Mouse (Mus musculus): ENCODE measurements around the gene Pip4k2c.
"Not testable (repeated sequence)": the region's sequence is repeated elsewhere in the genome, so short reads cannot be mapped to it uniquely, and the experiment has no call there.

Gene Pip4k2c

DNA sequence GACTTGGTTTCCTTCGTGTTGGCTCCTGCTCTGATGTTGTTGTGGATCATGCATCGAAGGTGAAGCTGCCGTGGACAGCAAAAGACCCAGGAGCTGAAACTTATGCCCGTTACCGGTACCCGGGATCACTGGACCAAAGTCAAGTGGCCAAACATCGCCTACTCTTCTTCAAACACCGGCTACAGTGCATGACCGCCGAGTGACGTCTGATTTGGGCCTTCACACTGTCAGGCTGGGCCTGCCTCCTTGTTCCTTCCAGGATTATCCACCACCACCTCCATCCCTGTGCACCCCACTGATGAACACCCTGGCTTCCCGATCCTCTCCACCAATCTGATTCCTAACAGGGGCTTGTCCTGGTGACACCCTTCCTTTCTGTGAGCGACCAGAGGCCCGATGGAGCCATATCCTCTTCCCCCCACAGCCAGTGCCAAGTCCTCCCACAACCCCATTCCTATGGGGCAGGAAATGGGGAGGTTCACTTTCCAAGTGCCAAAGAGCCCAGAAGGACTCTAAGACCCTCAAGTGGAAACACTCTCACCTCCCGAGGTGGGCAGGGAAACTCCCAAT, 39.7 kb downstream of the Pip4k2c start:
- no peak for DNase-seq (ENCODE audit: extremely low read depth, low read depth, low spot score)

- DNase-seq (ENCODE audit: extremely low read depth, low read depth, low spot score), result no peak
Observed at GRCm38 (mm10) chr10:127170837-127171272, 40.5 kb downstream of the Pip4k2c start.

DNA sequence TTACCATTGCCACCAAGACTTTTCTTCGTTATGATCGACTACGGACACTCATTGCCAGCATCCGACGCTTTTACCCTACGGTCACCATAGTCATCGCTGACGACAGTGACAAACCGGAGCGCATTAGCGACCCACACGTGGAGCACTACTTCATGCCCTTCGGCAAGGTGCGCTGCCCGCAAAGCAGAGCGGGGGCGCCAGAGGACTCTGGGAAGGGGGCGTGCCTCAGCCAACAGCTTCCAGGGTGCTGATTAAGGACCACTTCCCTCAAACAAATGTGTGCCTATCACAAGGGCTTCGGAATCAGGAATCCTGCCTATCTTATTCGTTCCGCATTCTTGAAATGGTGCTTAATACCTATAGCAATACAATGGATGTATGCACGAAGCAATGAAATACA, 41.4 kb downstream of the Pip4k2c start:
- DNase-seq (ENCODE audit: extremely low read depth, low read depth, low spot score), result no peak

GRCm38 (mm10) chr10:127167614-127168192, 43.7 kb downstream of the Pip4k2c start:
- peak; percentile 88 for DNase-seq (ENCODE audit: extremely low read depth, low read depth, low spot score)

- peak; percentile 46 for DNase-seq (ENCODE audit: extremely low read depth, low read depth, low spot score)
Observed at GRCm38 (mm10) chr10:127166771-127167613, 44.4 kb downstream of the Pip4k2c start.

DNA sequence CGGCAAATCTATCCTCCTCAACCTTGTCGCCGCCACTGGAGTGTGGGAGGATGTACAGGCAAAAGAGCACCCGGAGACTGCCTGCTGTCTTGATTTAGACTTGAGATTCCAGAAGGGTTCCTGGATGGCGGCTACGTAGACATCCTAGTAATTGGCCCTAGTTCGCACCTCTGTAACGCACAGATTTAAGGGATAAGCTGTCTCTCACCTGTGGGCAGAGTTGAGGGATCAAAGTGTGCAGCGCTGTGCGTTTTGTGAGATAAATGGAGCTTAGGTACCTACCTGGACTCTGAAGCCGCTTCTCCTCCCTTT, 45.0 kb downstream of the Pip4k2c start:
- DNase-seq (ENCODE audit: extremely low read depth, low read depth, low spot score), result peak; percentile 30

DNA sequence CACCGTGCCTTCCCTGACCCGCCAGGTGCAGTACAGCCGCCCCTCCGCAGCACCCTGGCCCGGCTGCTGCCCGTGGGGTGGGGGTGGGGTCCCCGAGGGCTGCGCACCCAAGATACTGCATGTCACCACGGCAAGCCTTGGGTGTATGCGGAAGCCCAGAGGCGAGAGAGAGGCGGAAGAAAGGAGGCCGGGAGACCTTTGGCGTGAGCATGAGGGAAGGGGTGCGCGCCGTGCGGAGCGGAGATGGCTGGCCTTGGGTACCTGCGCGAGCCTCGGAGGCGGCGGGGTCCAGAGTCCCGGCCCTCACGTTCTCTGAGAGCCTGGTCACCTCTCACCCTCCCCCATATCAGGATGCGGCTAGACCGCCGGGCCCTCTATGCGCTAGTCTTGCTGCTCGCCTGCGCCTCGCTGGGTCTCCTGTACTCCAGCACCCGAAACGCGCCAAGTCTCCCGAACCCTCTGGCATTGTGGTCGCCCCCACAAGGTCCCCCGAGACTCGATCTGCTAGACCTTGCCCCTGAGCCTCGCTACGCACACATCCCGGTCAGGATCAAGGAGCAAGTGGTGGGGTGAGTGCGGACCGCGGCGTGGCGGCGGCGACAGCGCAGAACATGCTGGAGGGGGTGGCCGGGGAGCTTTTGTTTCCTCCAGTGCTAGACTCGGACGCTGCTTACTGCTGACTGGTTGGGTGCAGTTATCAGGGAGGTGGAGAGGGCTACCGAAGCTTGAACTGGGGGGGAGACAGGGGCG, 45.6 kb downstream of the Pip4k2c start:
- DNase-seq (ENCODE audit: extremely low read depth, low read depth, low spot score), result no peak

DNA sequence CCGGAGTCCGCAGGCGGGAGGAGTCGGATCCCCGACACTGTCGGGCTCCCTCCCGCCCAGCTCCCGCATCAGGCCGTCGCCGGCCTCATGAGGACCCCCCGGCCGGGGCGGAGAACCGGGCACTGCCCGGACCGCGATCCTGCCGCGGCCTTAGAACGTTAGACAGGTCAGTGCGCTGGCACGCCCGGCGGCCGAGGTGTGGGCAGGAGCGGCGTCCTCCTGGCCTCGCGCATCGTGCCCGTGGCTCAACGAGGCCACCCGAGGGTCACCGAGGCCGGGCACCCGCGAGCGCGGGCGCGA, 46.1 kb downstream of the Pip4k2c start:
- DNase-seq (ENCODE audit: extremely low read depth, low read depth, low spot score), result no peak

DNA sequence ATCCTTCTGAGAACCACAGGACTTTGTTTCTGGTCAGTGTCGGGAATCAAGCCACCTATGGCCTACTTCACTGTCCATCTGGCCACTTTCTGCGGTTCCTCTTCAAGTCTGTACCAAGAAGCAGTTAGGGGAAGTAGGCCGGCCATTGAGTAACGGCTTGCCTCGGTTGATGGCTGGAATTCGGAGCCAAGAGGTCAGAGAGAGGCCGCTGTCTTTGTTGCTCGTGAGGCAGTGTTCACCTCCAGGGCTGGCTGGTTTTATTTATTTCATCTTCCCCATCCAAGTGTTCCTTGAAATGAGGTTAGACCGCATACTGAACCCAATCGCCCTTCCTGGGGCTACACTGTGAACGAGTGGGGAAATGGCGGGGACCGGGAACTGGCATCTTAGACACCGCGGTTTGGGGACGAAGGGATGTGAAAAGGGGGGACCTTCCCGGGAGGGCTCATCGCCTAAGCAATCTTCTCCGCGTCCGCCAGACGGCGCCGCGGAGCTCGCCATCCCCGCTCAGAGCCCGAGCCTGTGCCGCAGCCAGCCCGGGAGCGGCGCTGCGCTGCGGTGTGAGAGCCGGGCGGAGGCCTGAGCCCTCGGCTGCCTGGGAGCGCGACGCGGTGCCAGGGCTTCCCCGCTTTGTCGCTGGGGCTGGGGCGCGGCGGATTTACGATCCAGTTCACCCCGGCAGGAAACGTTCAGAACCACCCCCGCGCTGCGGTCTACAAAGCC, 46.6 kb downstream of the Pip4k2c start, which contains the start of gene B4galnt1:
B4galnt1 (plus strand) TSS at position 595 of the 723 bp plus-strand sequence.
- DNase-seq (ENCODE audit: extremely low read depth, low read depth, low spot score), result no peak

DNA sequence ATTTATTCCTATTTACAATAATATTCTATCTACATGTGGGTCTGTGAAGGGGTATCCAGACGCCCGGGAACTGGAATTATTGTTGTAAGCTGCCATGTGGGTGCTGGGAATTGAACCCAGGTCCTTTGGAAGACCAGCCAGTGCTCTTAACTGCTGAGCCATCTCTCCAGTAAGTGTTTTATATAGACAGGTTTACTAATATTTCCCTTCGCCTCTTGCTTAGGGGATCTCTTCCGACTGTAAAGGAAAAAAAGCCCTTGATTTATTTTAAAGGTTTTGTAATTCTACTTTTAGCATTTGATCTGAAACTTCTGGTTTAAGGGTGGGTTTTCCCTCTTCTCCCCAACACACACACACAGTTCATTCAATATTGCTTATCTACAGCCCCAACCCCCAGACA, 47.2 kb downstream of the Pip4k2c start:
- no peak for DNase-seq (ENCODE audit: extremely low read depth, low read depth, low spot score)

DNA sequence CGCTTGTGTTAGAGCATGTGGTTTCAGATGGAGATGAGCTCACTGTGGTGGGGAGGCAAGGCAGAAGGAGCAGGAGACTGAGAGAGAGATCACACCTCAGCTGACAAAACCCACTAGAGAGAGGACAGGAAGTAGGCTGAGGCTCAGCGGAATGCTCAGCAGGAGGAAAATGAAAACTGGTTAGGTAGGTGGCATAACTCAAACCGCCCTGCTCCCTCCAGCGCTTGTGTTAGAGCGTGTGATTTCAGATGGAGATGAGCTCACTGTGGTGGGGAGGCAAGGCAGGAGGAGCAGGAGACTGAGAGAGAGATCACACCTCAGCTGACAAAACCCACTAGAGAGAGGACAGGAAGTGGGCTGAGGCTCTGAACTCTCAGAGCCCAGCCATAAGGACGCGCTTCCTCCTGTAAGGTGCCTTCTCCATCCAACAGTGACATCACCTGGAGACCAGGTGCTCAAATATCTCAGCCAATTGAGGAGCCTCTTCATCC, 48.6 kb downstream of the Pip4k2c start:
- not testable (repeated sequence) for DNase-seq (ENCODE audit: extremely low read depth, low read depth, low spot score)

DNA sequence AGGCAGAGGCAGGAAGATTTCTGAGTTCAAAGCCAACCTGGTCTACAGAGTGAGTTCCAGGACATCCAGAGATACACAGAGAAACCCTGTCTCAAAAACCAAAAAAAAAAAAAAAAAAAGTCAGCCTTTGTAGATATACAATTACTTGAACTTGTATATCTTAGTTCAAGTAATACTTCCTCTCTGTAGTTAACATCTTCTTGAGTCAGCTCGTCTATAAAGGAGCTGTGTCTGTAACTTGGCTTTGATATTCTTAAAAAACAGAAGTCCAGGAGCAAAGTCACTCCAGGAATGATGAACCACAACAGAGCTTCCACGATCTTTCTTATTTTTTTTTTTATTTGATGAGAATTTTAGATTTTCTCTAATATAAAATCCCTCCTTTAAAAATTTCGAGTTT, 50.7 kb downstream of the Pip4k2c start:
- no peak for DNase-seq (ENCODE audit: extremely low read depth, low read depth, low spot score)

DNA sequence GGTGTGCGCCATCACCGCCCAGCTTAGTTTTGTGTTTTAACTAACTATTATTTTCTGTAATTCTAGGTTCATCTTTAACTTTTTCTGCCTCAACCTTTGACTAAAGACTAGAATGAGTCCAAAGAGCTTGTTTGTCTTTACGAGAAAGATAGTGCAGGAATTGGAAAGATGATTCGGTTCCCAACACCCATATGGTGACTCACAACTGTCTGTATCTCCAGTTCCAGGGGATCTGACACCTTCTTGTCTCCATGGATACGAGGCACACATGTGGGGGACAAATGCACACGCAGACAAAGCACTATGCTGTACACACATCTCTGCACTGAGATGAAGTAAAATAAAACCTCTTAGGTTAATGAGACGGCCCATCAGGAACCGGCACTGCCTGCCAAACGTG, 51.3 kb downstream of the Pip4k2c start:
- DNase-seq (ENCODE audit: extremely low read depth, low read depth, low spot score), result no peak

DNA sequence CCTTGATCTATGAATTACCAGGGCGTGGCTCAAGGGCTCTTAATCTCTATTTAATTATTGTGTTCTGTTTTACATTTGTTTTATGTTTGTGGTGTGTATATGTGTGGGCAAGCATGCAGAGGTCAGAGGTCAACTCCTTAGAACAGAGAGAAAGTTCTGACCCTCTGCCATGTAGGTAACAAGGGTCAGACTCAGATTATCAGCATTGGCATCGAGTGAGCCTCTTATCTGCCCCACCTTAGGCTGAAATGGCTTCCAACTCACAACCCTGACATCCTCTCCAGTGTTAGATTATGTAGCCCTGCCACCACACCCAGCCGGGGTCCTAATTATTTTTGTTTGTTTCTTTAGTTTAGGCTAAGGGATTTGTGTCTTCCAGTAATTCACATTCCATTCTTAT, 52.9 kb downstream of the Pip4k2c start:
- DNase-seq (ENCODE audit: extremely low read depth, low read depth, low spot score), result no peak

DNA sequence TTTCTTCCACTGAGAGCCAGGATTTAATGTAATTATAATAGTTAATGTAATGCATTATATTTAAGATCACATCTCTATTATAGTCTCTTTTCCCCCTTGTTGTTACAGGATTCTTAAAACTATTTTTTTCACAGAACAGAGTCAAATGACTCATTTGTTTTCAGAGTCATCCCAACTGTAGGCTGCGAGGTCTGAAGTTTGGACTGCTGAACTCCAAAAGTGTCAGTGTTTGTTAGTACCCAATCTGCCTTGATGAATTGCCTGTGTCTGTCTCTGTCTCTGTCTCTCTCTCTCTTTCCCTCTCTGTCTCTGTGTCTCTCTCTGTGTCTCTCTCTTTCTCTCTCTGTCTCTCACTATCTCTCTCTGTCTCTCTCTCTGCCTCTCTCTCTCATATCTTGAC, 54.9 kb downstream of the Pip4k2c start:
- no peak for DNase-seq (ENCODE audit: extremely low read depth, low read depth, low spot score)

DNA sequence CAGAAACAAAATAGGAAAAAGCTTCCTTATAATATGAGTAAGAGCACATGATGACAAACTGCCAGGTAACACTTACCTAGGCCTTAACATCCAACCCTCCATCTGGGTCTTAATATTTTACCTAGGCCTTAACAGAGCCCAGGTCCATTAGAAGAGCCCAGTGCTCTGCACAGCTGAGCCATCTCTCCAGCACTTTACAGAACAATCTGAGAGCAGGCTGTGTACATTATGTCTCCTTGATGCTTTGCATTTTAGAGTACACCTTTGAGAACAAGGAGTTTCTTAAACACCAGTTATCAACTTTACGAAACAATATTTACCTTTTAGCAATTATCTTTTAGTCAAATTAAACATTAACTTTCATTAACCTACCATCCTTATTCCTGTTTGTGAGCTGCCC, 55.3 kb downstream of the Pip4k2c start:
- DNase-seq (ENCODE audit: extremely low read depth, low read depth, low spot score), result no peak

GRCm38 (mm10) chr10:127154652-127155051, 56.7 kb downstream of the Pip4k2c start:
- no peak for DNase-seq (ENCODE audit: extremely low read depth, low read depth, low spot score)

DNA sequence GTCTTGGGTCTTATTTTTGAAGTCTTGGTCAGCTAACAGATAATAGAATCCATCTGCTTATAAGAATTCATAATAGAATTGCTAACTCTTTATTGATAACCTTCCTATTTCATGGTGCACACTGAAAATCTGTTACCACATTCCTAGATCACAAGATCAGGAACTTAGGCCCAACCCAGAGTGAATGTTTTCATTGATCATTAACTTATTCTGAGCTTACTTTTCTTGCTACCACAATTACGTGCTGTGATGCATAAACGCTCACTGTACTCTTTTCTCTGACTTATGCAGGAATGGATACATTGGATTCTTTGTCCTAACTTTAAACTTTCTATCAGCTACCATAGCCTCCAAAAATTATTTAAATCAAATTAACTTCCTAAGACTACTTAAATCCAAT, 57.1 kb downstream of the Pip4k2c start:
- DNase-seq (ENCODE audit: extremely low read depth, low read depth, low spot score), result no peak

DNA sequence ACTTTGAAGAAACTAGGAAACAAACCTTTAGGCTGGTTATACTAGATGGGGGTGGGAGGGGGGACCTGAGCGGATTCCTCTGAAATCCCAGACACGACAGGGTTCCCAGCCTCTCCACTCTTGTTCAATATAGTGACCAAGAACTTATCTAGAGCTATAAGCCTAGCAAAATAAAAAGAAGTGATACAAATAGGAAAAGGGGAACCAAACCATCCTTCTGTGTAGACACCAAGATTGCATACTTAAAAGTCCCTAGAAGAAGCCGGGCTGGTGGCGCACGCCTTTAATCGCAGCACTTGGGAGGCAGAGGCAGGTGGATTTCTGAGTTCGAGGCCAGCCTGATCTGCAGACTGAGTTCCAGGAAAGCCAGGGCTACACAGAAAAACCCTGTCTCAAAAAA, 58.1 kb downstream of the Pip4k2c start:
- DNase-seq (ENCODE audit: extremely low read depth, low read depth, low spot score), result no peak

DNA sequence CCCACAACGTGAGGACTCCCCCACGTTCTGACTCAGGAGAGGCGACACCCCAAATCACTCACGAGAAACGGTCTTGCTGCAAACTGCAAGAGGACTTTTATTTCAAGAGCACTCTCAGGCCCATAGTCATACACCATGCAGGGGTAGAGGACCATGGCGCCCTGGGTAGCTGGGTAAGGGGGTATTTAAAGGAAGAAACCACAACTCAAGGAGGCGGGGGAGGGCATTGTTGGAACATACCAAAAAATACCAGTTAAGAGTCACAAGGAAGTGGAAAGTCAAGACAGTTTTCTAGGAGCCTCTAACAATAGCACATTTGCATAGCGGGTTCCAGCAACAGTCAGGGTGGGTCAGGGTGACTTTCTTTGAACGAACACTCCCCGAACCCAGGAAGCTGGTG, 58.8 kb downstream of the Pip4k2c start:
- not testable (repeated sequence) for DNase-seq (ENCODE audit: extremely low read depth, low read depth, low spot score)

GRCm38 (mm10) chr10:127151233-127151632, 60.2 kb downstream of the Pip4k2c start:
- DNase-seq (ENCODE audit: extremely low read depth, low read depth, low spot score), result not testable (repeated sequence)

All from fat pad, adult 2 months (tissue).